Mouse (Mus musculus) testis, adult 2 months (tissue): ENCODE measurements around the gene Plekhg1. TPM values are rescaled to one million over a fixed set of nuclear protein-coding genes. Genes with fewer than 3 reads are reported as not detected.

ENCODE experiments used
- H3K27ac ChIP-seq: fragments of 200-500 bp; 2 replicates; pipeline ENCODE4 v1.5.1; 2012; ENCODE audit warnings: low read depth, low read length; ENCODE audit not compliant: control insufficient read depth, insufficient read depth
- H3K27me3 ChIP-seq: fragments of 200-500 bp; 2 replicates; pipeline ENCODE4 v1.6.1; 2012; ENCODE audit warnings: mild to moderate bottlenecking, low read length, moderate library complexity; ENCODE audit not compliant: control insufficient read depth, insufficient read depth
- H3K36me3 ChIP-seq: fragments of 200-500 bp; 2 replicates; pipeline ENCODE4 v1.6.1; 2012; ENCODE audit warnings: mild to moderate bottlenecking, low read length; ENCODE audit not compliant: control insufficient read depth, insufficient read depth
- H3K4me1 ChIP-seq: fragments of 200-500 bp; 2 replicates; pipeline ENCODE4 v1.6.1; 2012; ENCODE audit warnings: low read length; ENCODE audit not compliant: control insufficient read depth, insufficient read depth
- H3K4me3 ChIP-seq: fragments of 200-500 bp; 2 replicates; pipeline ENCODE4 v1.5.1; 2012; ENCODE audit warnings: low read depth, mild to moderate bottlenecking, low read length, moderate library complexity, mixed read lengths; ENCODE audit not compliant: control insufficient read depth
- CTCF ChIP-seq: fragments of 200-500 bp; IDR thresholded peaks from 2 replicates; pipeline ENCODE4 v1.5.1; 2012; ENCODE audit warnings: low read depth, mild to moderate bottlenecking, inconsistent platforms, low read length, moderate library complexity; ENCODE audit not compliant: control insufficient read depth, insufficient read depth, insufficient replicate concordance
- POLR2A ChIP-seq: fragments of 200-500 bp; IDR thresholded peaks from 2 replicates; pipeline ENCODE4 v1.6.1; 2012; ENCODE audit warnings: low read depth, mild to moderate bottlenecking, inconsistent platforms, low read length, moderate library complexity; ENCODE audit not compliant: control insufficient read depth
- polyA plus RNA-seq: library from polyadenylated mRNA; depleted of rRNA; stranded (reverse); fragments of >200 nt; gene quantifications from 2 replicates; pipeline ENCODE4 v1.2.3, GENCODE M21; 2012

The Plekhg1 gene
- polyA plus RNA-seq, 1 experiment = 4.8 TPM

- Histone ChIP-seq H3K27me3 (no peaks in the 10 kb centered on the region), H3K4me1 (no peaks in the 10 kb centered on the region), H3K36me3 (no peaks in the 10 kb centered on the region), H3K4me3 (no peak overlapping the region), H3K27ac (no peak overlapping the region)
- TF ChIP-seq POLR2A (no peak), CTCF (no peak)
These were observed 124.0 kb downstream of the Plekhg1 start for GRCm38 (mm10) chr10:3864196-3864540.

- H3K4me1 ChIP-seq = no peaks in the 10 kb centered on the region; the same call in 1 of the 2 replicates
- no peak for TF ChIP-seq POLR2A
- no peak for TF ChIP-seq CTCF
- no peaks in the 10 kb centered on the region for H3K27me3 ChIP-seq
- H3K4me3 ChIP-seq = no peak overlapping the region
- H3K27ac ChIP-seq = no peak overlapping the region
- no peaks in the 10 kb centered on the region for H3K36me3 ChIP-seq
These were observed 127.1 kb downstream of the Plekhg1 start for GRCm38 (mm10) chr10:3867298-3867697.

- Histone ChIP-seq H3K27me3 (no peaks in the 10 kb centered on the region), H3K36me3 (no peaks in the 10 kb centered on the region), H3K4me1 (peaks cover 3% of the 10 kb centered on the region), H3K4me3 (no peak overlapping the region), H3K27ac (no peak overlapping the region)
- TF ChIP-seq CTCF (no peak), POLR2A (no peak)
These were observed 130.7 kb downstream of the Plekhg1 start for GRCm38 (mm10) chr10:3870828-3871227.

GRCm38 (mm10) chr10:3873467-3873866, 133.3 kb downstream of the Plekhg1 start:
- Histone ChIP-seq H3K36me3 (no peaks in the 10 kb centered on the region), H3K27ac (no peak overlapping the region), H3K4me3 (no peak overlapping the region), H3K27me3 (no peaks in the 10 kb centered on the region), H3K4me1 (peaks cover 3% of the 10 kb centered on the region)
- TF ChIP-seq POLR2A (no peak), CTCF (no peak)

GRCm38 (mm10) chr10:3877852-3878535, 137.8 kb downstream of the Plekhg1 start:
- no peak overlapping the region for H3K4me3 ChIP-seq
- H3K36me3 ChIP-seq = no peaks in the 10 kb centered on the region

GRCm38 (mm10) chr10:3881179-3881578, 141.0 kb downstream of the Plekhg1 start:
- Histone ChIP-seq H3K4me3 (no peak overlapping the region), H3K27ac (no peak overlapping the region), H3K27me3 (no peaks in the 10 kb centered on the region), H3K4me1 (no peaks in the 10 kb centered on the region), H3K36me3 (no peaks in the 10 kb centered on the region)
- TF ChIP-seq CTCF (no peak), POLR2A (no peak)

More at GRCm38 (mm10) chr10:3877852-3878535, 137.8 kb downstream of the Plekhg1 start:
- H3K27ac ChIP-seq = no peak overlapping the region
- TF ChIP-seq CTCF (no peak), POLR2A (no peak)
- H3K4me1 ChIP-seq = peaks cover 3% of the 10 kb centered on the region
- H3K27me3 ChIP-seq = no peaks in the 10 kb centered on the region

- no peak overlapping the region for H3K4me3 ChIP-seq
- no peaks in the 10 kb centered on the region for H3K36me3 ChIP-seq
- no peaks in the 10 kb centered on the region for H3K4me1 ChIP-seq
- no peaks in the 10 kb centered on the region for H3K27me3 ChIP-seq
- H3K27ac ChIP-seq = no peak overlapping the region
- no peak for TF ChIP-seq CTCF
- no peak for TF ChIP-seq POLR2A
These were observed 148.3 kb downstream of the Plekhg1 start for GRCm38 (mm10) chr10:3888510-3888909.
